Mouse (Mus musculus) adrenal gland, postnatal 10 days (tissue): Measurements from ENCODE around the gene Mycbpap. TPM values are rescaled to one million over a fixed set of nuclear protein-coding genes. Genes with fewer than 3 reads are reported as not detected.

Experiments used
- DNase-seq: peaks from one replicate; pipeline ENCODE4 v3.0.0; 2021; ENCODE audit warnings: mixed read lengths
- long read RNA-seq, 2 experiments: library from polyadenylated mRNA; stranded (forward); transcript quantifications; one replicate each; pipeline ENCODE4 v2.0.0; 2021
- total RNA-seq, 2 experiments: library from RNA; stranded (reverse); gene quantifications; 2 replicates each; pipeline ENCODE4 v1.2.3; 2021

Mycbpap gene
- total RNA-seq = 1 to 10 TPM; 3.3 to 4.8 TPM
- long read RNA-seq, experiment 1, partial matches to known transcripts = 1 of 5 reads
- long read RNA-seq, experiment 1, other reads (novel, unspliced or antisense) = 2 of 5 reads
- long read RNA-seq, experiment 2, partial matches to known transcripts = 0 of 5 reads
- long read RNA-seq, experiment 2, other reads (novel, unspliced or antisense) = 3 of 5 reads

- peak; percentile 72 for DNase-seq
These were observed at the start of gene Mycbpap for GRCm38 (mm10) chr11:94521219-94521843. Mycbpap (minus strand) TSS chr11:94521742.

- DNase-seq = peak; percentile 48
These were observed 49.1 kb upstream of the Mycbpap start for GRCm38 (mm10) chr11:94570612-94571011.

DNA sequence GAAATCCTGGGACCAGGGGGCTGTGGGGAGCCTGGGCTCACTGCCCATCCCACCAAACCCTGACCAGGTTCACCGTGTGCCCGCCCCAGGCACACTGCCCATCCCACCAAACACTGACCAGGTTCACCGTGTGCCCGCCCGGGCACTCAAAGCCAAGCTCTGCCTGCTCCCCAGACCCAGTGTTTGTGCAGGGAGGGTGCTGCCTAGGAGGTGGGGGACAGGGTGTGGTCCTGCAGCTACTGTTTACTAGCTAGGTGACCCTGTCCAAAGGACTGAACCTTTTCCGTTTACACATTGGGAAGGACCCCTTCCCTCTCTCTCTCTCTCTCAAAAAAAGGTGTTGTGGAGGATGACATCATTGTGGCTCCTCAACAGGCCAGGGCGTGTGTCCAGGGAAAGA is 45.8 kb upstream of the Mycbpap start:
- DNase-seq = no peak

DNA sequence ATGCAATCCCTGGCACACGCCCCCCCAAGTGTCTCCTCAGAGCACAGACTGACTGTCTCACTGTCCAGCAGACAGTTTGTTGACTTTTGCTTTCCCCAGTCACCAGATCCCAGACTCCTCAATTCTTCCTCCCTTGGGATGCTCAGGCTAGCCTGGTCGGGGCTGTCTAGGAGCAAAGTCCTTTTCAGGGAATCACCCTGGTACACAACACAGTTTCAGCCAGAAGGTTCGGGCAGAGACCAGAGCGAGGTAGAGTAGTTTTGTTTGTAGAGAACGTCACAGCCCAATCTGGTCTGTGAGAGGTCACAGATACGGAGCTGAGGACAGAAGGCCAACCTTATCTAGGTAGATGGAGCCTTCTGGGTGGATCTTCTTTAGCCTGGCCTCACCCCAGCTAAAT is 45.0 kb upstream of the Mycbpap start:
- DNase-seq = no peak

GRCm38 (mm10) chr11:94565151-94565479 is 43.6 kb upstream of the Mycbpap start:
- DNase-seq = no peak

DNA sequence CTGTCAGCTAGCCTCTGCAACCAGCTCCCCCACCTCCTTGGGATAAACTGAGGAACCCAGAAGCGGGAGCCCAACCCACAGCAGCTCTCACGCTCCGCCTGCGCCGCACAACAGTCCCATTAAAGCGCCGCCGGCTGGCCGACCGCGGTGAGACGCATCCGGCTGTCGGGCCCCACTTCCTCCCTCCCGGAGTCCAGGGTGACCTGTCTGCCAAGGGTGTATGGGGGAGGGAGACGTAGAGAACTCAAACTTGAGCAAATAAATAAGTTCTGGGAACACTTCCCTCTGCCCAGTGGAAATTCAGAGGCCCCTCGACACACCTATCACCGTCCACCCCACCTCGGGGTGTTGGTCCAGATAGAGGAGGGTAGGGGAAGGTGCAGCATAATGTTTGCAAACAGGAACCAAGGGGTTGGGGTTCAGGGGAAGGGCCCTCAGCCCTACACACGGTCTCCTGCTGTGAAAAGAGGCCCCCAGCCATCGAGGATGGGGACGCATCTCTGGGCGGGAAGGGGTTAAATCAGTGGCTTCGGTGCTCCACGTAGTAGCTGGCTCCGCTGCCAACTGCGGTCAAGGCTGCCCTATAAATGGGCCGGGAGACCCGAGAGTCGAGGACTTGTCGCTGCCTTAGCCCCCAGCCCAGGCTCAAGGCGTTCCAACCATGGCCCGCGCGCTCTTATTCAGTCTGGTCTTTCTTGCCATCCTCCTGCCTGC is 43.1 kb upstream of the Mycbpap start, which contains the start of gene Chad:
TSS of gene Chad (plus strand) at position 611 of the 714 bp plus-strand sequence.
- DNase-seq = peak; percentile 70

- DNase-seq = no peak
These were observed 42.3 kb upstream of the Mycbpap start for GRCm38 (mm10) chr11:94563821-94564220.

GRCm38 (mm10) chr11:94563383-94563782 is 41.8 kb upstream of the Mycbpap start:
- DNase-seq = no peak

GRCm38 (mm10) chr11:94558226-94558625 is 36.7 kb upstream of the Mycbpap start:
- no peak for DNase-seq

DNA sequence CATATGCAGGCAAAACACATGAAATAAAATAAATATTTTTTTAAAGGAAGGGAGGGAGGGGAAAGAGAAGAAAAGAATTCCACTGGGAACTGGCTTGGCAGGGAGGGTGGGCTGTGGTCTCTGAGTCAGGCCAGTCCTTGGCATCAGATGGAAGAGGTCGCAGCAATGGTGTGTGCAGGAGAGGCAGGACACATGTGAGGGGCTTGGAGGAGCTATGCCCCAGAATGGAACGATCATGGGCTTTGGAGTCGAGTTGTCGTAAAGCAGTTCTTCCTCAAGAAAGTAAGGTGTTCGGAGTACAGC is 28.9 kb upstream of the Mycbpap start:
- no peak for DNase-seq

DNA sequence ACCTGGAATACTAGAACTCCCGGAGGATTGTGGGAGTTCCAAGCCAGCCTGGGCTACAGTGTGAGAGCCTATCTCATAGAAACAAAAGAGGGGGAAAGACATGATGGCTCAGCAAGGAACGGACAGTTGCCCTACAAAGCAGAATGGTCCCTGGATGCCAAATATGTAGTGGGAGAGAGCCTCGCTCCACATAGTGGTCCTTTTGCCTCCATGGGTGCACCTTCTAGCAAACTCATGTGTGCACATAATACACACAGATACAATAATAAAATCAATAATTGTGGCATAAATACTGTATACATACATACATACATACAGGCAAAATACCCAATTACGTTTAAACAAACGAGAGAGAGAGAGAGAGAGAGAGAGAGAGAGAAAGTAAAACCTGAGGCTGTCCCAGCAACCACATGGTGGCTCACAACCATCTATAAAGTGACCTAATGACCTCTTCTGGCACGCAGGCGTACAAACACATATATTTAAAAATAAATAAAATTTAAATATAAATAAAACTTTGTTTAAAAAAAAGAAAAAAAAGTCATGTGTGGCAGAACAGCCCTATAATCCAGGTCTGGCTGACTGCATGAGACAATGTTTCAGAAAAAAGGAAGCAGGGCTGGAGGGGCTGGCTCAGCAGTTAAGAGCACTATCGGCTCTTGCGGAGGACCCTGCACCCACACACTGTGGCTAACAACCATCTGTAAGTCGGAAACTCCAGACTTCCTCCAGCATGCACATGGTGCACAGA is 28.3 kb upstream of the Mycbpap start:
- no peak for DNase-seq

DNA sequence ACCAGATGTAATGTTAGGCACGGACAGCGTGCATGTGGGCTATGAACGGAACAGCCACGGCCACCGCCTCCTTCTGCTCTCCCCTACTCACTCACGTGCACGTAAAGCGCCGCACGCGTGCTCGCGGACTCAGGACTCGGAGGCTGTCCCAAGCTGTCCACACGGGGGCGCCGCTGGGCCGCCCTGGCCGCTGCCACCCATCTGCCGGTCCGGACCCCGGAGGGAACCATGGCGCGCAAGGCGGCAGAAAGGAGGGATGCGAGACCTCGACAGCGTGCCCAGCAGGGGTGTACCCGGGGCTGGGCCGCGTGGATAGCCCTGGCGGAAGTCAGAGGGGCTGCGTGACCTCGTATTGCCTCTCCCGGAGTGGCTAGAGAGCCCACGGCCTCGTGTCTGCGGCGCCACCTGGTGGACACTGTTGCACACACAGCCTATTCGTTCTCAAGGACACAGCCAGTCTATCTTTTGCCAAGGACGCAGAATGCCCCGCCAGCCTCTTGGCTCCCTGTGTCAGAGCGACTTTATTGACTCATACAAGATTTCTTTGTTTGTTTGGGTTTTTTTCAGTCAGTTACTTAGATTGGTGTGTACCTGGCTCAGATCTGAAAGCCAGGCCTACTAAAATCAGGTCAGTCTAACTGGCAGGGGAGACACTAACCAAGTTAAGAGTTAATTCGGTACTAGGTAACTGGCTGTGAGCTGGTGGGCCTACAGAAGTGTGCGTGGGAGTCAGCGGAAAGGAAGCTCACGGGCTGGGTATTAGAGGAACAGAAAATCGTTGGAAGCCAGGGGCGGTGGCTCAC is 27.5 kb upstream of the Mycbpap start, which contains the start of gene Rsad1:
TSS of gene Rsad1 (minus strand) at position 368 of the 803 bp plus-strand sequence.
- peak; percentile 96 for DNase-seq

- peak; percentile 74 for DNase-seq
These were observed 26.7 kb upstream of the Mycbpap start for GRCm38 (mm10) chr11:94548041-94548784.

DNA sequence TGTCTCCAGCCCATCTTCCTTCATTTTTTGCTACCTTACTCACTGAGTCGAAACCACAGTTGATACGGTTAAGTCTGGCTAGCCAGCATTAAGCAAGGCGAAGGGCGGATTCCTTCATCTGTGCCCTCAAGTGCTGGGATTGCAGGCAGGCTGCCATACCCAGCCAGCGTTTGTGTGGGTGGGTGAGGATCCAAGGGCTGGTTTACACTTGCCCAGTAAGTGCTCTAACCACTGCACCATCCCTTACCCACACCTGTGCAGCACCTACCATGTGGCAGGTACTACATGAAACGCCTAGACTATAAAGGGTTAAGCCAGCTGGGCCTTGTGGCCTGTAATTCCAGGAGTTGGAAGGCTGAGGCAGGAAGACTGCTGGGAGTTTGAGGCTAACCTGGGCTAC is 25.7 kb upstream of the Mycbpap start:
- DNase-seq = no peak

GRCm38 (mm10) chr11:94546381-94546780 is 24.8 kb upstream of the Mycbpap start:
- DNase-seq = no peak

GRCm38 (mm10) chr11:94544422-94544821 is 22.9 kb upstream of the Mycbpap start:
- DNase-seq = no peak

DNA sequence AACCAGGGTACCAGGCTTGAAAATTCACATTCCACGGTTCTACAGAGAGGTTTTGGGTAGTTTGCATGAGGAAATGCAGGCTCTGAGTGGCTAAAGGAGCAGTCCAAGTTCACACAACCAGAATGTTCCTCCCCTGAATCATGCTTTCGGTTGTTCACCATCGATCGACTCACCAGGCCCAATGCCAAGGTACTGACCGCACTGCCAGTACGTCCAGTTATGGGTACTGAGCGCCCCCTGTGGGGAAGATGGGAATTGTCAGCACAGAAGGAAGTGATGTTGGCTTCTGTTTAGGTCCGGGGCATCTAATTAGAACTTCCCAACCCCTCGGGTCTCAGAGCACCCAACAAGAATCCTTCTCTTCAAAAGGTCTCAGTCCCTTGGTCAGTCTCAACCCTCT is 22.4 kb upstream of the Mycbpap start:
- DNase-seq = peak; percentile 97

DNA sequence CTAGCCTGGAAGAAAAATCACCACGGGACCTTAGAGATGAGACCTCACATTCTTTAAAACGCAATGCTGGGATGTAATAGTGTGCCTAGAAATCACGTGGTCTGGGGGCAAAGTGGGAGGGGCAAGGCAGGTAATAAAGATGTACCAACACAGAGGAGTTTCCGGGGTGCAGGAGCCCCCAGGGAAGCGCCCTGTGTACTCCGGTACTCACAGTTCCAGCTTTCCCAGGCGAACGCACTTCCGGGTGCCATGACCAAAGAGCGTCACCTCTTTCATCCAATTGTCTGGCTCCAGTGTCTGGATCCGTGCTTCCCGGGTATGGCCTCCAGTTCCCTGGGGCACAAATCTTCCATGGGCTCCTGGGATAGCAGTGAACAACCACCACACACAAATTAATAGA is 21.8 kb upstream of the Mycbpap start:
- DNase-seq = no peak

- no peak for DNase-seq
These were observed 20.9 kb upstream of the Mycbpap start for GRCm38 (mm10) chr11:94542400-94542799.

- DNase-seq = no peak
These were observed 18.2 kb upstream of the Mycbpap start for GRCm38 (mm10) chr11:94539761-94540160.

GRCm38 (mm10) chr11:94538733-94539292 is 17.3 kb upstream of the Mycbpap start:
- no peak for DNase-seq
